Mouse (Mus musculus) T-cell, adult 2 months (primary cell): ENCODE measurements around the gene Frrs1.

Experiments
- DNase-seq: peaks from one replicate; pipeline ENCODE4 v3.0.0; 2022; ENCODE audit warnings: low spot score

Frrs1 gene

GRCm38 (mm10) chr3:116914374-116914773, 55.1 kb downstream of the Frrs1 start:
- DNase-seq: no peak

- DNase-seq: no peak
Measured at GRCm38 (mm10) chr3:116914931-116915330, 55.7 kb downstream of the Frrs1 start.

DNA sequence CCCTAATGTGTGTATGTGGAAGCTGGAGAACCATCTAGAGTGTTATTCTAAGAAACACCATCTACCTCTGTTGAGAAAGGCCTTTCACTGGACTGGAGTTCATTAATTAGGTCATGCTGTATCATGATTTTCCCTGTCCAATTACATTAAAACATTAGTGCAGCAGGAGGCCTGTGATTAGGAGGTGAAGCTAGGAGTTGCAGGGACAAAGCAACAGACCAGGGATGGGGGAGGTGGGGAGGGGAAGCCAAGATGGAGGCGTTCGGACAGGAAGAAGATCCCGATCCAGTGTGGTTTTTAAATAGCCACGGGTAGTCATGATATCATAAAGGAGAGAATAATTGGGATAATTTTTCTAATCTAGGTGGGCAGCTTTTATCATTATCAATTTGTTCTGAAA, 57.8 kb downstream of the Frrs1 start:
- DNase-seq: no peak

- DNase-seq: no peak
Measured at GRCm38 (mm10) chr3:116921535-116921934, 62.3 kb downstream of the Frrs1 start.

DNA sequence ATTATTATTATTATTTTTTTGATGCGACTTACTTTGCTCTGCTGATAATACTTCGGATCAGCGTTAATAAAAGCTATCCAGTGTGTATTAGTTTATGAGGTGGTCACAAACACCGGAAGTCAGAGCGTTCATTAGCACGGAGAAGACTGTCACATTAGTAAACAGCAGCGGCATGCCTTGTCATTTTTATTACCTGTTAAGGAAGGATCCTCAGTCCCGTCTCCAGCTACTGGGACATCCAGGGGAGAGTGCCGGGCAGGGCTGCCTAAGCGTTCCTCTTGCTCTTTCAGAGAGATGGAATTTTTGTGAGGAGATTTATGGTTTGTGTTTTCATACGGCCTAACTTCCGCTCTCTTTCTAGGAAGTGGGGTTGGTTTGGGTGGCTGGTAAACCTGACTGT, 63.8 kb downstream of the Frrs1 start:
- DNase-seq: no peak

GRCm38 (mm10) chr3:116928994-116929393, 69.7 kb downstream of the Frrs1 start:
- no peak for DNase-seq

- DNase-seq: no peak
Measured at GRCm38 (mm10) chr3:116933158-116933557, 73.9 kb downstream of the Frrs1 start.

- DNase-seq: no peak
Measured at GRCm38 (mm10) chr3:116936934-116937691, 77.8 kb downstream of the Frrs1 start.

DNA sequence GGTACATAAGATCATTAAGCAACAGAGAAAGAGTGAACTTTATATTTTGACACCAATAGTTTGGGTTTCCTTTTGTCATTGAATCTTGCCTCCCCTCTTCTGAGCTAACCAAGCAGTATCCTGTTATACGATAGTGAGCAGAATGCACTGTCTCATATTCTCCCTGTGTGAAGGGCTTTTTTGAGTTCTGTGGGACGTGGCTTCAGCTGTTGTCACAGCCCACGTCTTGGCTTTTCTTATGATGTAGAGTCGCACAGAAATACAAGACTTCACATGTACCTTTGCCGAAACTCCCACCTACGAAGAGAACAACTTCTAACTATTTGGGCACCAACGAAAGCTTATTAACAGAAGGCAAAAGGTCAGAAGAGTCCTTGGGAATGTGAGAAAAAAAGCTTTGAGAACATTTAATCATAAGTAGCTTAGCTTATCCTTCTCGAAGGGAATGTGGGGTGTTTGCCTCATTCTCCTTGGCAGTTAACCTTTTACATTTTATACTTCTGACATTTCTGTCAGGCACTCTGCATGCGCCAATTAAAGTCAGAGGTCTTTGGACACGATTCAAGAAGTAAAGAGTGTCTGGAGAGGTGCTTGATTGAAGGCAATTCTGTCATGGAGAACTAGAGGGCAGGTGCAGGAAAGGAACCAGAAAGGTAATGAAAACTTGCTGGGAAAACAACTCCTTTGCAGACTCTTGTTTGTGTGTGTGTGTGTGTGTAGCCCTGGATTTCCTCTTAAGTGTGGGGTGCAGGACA, 81.7 kb downstream of the Frrs1 start:
- no peak for DNase-seq

- DNase-seq: no peak
Measured at GRCm38 (mm10) chr3:116941559-116942117, 82.4 kb downstream of the Frrs1 start.

GRCm38 (mm10) chr3:116942751-116943150, 83.5 kb downstream of the Frrs1 start:
- DNase-seq: no peak

DNA sequence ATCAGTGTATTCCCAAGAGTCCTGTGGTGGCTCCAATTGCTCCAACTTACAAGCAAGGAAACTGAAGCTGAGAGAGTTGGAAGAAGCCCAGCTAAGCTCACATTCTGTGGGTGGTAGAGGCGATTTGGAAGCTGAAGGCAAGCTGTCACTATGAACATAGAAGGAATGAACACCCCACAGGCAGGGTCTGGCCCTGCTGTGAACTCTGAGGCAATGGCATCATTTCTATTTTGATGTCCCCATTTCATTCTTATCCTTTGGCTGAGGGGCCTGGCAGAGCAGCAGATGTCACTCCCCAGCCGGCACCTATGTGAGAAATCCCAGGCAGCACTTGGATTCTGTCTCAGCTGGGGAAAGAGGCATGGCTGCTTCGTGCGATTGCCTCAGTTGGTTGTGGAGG, 84.2 kb downstream of the Frrs1 start:
- DNase-seq: no peak

DNA sequence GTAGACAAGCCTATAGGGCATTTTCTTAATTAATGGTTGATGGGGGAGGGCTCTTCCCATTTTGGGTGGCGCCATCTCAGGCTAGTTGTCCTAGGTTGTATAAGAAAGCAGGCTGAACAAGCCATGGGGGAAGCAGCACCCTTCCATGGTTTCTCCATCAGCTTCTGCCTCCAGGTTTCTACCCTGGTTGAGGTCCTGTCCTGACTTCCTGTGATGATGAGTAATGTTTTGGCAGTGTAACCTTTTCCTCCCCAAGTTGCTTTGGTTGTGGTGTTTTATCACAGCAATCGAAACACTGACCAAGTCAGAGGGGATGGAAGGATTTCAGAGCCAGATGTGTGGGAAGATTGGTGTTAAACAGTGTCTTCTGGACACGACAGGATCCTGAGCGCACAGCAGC, 87.2 kb downstream of the Frrs1 start:
- DNase-seq: no peak

GRCm38 (mm10) chr3:116950665-116951115, 91.4 kb downstream of the Frrs1 start:
- DNase-seq: no peak

DNA sequence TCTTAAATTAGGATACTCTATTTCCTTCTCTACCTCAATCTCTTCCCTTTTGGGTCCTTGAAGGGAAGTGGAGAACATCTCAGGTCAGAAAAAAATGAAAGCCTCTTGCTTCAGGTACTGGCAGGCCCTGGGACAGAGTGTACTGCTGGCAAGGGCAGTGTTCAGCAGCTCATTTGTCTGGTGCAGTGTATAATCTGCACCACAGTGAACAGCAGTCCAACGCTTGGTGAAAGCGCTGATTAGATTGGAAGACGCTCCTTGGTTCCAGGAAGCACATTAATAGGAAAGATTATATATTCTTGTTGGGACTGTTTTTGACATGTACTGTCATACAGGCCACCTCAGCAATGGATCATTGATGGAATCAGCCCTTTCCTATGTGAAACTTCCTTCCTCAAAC, 92.2 kb downstream of the Frrs1 start:
- no peak for DNase-seq

DNA sequence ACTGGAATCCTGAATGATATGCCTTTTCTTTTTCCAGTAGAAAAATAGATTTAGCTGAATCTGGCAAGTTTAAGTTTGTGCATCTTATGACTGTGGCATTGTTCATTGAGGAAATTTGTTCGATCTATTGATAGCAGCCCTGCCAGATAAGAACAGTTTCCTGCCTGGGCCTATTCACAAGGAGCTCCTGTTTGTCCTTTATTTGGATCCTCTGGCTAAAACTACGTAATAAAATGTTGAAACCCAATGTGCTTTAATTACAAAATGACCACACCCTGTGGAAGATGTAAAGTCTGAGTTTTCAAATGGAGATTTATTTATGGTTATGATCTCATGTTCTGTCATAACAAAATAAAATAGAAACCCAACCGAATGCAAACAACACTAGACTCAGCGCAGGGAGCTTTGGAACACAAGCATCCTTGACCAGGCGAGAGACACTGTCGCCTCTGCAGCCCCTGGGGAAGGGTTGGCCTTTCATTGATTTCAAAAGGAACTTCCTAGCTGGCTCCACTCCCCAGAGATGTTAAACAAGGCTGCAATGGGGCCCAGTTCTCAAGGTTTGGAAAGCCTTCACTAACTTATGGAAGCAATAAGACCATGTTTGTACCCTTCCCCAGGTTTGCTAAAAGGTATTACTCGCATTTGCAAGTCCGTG, 93.1 kb downstream of the Frrs1 start:
- no peak for DNase-seq

- no peak for DNase-seq
Measured at GRCm38 (mm10) chr3:116953366-116953765, 94.1 kb downstream of the Frrs1 start.

GRCm38 (mm10) chr3:116955061-116955460, 95.8 kb downstream of the Frrs1 start:
- DNase-seq: no peak
